Mouse (Mus musculus): ENCODE results near the gene Rnf167. TPM values are rescaled to one million over a fixed set of nuclear protein-coding genes. Genes with fewer than 3 reads are reported as not detected.

Gene Rnf167
- total and polyA plus RNA-seq, 2 experiments from 2014 or later = 87.3 to 100 TPM

DNA sequence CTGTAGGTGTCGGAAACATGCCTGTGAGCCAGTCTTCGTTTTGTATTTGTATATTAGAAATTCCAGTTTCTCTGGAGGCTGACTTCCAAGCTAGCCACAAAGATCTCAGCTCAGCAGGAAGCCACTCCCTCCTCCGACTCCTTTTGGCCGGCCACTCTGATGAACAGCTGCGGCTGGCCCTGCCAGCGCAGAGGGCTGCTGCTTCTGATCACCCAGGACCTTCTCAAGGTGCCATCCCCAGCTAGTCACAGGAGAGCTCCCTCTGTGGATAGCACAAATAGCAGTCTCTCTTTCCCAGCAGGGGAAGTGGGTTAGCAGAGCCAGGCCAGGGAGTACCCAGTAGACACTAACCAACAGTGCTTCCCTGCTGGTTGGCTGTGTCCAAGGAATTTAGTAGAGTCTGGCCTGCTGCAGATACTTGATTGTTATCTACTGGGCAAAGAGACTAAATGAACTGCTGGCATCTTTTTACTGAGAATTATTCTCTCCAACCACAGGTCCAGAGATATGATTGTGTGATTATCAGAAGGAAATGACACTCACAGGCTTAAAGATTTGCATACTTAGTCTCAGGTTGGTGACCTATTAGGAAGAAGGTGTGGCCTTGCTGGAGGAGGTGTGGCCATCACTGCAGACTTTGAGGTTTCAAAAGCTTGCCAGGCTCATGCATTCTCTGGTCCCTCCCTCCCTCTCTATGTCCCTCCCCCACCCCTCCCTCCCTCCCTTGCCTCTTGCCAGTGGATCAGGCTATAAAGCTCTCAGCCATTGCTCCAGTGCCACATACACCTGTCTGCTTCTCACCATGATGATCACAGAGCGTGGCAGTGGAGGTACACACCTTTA, 24.8 kb upstream of the Rnf167 start:
- DNase-seq (ENCODE audit: low spot score) (no peak), ATAC-seq (no peak)
- TF ChIP-seq CTCF (IDR thresholded peaks at IDR 0.05; ENCODE audit: low read depth) = no peak
- Histone ChIP-seq H3K4me1 (ENCODE audit: insufficient read depth, low read length) (no peaks in the 10 kb centered on the region), H3K9me3 (ENCODE audit: low read length) (no peaks in the 10 kb centered on the region), H3K27ac (no peak overlapping the region), H3K4me2 (ENCODE audit: low read depth, low read length) (no peak overlapping the region), H3K36me3 (ENCODE audit: insufficient read depth, low read length) (no peaks in the 10 kb centered on the region), H3K27me3 (ENCODE audit: insufficient read depth, low read length) (no peaks in the 10 kb centered on the region), H3K4me3 (ENCODE audit: low read length) (no peak overlapping the region), H3K9ac (replicated peaks; ENCODE audit: low read length) (no peak overlapping the region)
- 34% methylated on average over 7 of the region's 7 CpGs for whole genome bisulfite sequencing

GRCm38 (mm10) chr11:70623053-70623742, 23.8 kb upstream of the Rnf167 start:
- Histone ChIP-seq H3K9ac (replicated peaks; ENCODE audit: low read length) (no peak overlapping the region), H3K4me1 (ENCODE audit: insufficient read depth, low read length) (no peaks in the 10 kb centered on the region), H3K27me3 (ENCODE audit: insufficient read depth, low read length) (no peaks in the 10 kb centered on the region), H3K4me2 (ENCODE audit: low read depth, low read length) (no peak overlapping the region), H3K4me3 (ENCODE audit: low read length) (no peak overlapping the region), H3K9me3 (ENCODE audit: low read length) (no peaks in the 10 kb centered on the region), H3K27ac (no peak overlapping the region), H3K36me3 (ENCODE audit: insufficient read depth, low read length) (no peaks in the 10 kb centered on the region)
- TF ChIP-seq CTCF (IDR thresholded peaks at IDR 0.05; ENCODE audit: low read depth) = peak; percentile 35
- DNase-seq (ENCODE audit: low spot score) (no peak), ATAC-seq (no peak)
- 79% methylated on average over 10 of the region's 10 CpGs for WGBS

DNA sequence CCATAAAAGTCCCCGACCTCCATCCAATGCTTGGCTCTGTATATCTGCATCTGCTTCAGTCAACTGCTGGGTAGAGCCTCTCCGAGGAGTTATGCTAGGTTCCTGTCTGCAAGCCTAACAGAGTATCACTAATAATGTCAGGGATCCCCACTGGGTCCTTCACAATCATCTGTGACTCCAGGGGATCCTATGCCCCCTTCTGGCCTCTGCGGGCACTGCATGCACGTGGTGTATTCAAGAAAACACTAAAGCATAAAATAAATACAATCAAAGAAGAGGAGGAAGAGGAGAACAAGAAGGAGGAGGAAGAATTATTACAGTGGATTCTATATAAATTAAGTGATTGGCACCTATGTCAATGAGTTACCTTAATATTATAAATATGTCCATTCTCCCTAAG, 21.6 kb upstream of the Rnf167 start:
- 38% methylated on average over 4 of the region's 4 CpGs for WGBS
- peak; percentile 60 for DNase-seq (ENCODE audit: low spot score)
- H3K36me3 ChIP-seq (ENCODE audit: insufficient read depth, low read length) = no peaks in the 10 kb centered on the region

GRCm38 (mm10) chr11:70626877-70627276, 20.2 kb upstream of the Rnf167 start:
- TF ChIP-seq CTCF (IDR thresholded peaks at IDR 0.05; ENCODE audit: low read depth) = no peak
- no peak overlapping the region for H3K4me3 ChIP-seq (ENCODE audit: low read length)
- H3K4me2 ChIP-seq (ENCODE audit: low read depth, low read length) = no peak overlapping the region
- no peak overlapping the region for H3K27ac ChIP-seq
- H3K9ac ChIP-seq (replicated peaks; ENCODE audit: low read length) = no peak overlapping the region
- WGBS = 74% methylated on average over 4 of the region's 4 CpGs
- H3K4me1 ChIP-seq (ENCODE audit: insufficient read depth, low read length) = no peaks in the 10 kb centered on the region
- no peaks in the 10 kb centered on the region for H3K27me3 ChIP-seq (ENCODE audit: insufficient read depth, low read length)
- ATAC-seq = no peak
- DNase-seq (ENCODE audit: low spot score) = no peak
- no peaks in the 10 kb centered on the region for H3K36me3 ChIP-seq (ENCODE audit: insufficient read depth, low read length)
- no peaks in the 10 kb centered on the region for H3K9me3 ChIP-seq (ENCODE audit: low read length)

More for the DNA sequence above, 21.6 kb upstream of the Rnf167 start:
- peak; percentile 73 for TF ChIP-seq CTCF (IDR thresholded peaks at IDR 0.05; ENCODE audit: low read depth)
- no peaks in the 10 kb centered on the region for H3K9me3 ChIP-seq (ENCODE audit: low read length)
- no peak overlapping the region for H3K27ac ChIP-seq
- H3K4me2 ChIP-seq (ENCODE audit: low read depth, low read length) = no peak overlapping the region
- no peaks in the 10 kb centered on the region for H3K4me1 ChIP-seq (ENCODE audit: insufficient read depth, low read length)
- H3K9ac ChIP-seq (replicated peaks; ENCODE audit: low read length) = no peak overlapping the region
- no peaks in the 10 kb centered on the region for H3K27me3 ChIP-seq (ENCODE audit: insufficient read depth, low read length)
- no peak overlapping the region for H3K4me3 ChIP-seq (ENCODE audit: low read length)
- ATAC-seq = no peak

DNA sequence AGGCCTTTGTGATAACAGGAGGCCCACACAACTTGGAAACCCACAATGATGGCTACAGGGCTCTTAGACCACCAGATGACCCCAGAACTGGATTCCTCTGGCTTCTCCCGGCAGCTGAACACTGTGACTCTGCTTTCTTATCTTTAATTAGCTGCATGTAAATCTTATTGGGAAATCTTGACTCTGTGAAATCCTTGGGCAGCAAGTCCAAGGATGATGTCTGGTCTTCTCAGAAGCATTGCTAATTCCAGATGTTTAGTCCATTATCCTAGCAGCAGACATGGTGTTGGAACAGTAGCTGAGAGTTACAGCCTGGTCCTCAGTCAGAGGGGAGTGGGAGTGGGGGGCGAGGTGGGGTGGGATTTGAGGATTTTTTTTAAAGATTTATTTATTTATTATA, 18.6 kb upstream of the Rnf167 start:
- no peak for TF ChIP-seq CTCF (IDR thresholded peaks at IDR 0.05; ENCODE audit: low read depth)
- Histone ChIP-seq H3K27ac (no peak overlapping the region), H3K9ac (replicated peaks; ENCODE audit: low read length) (no peak overlapping the region), H3K36me3 (ENCODE audit: insufficient read depth, low read length) (no peaks in the 10 kb centered on the region), H3K4me3 (ENCODE audit: low read length) (no peak overlapping the region), H3K4me1 (ENCODE audit: insufficient read depth, low read length) (no peaks in the 10 kb centered on the region), H3K27me3 (ENCODE audit: insufficient read depth, low read length) (no peaks in the 10 kb centered on the region), H3K4me2 (ENCODE audit: low read depth, low read length) (no peak overlapping the region), H3K9me3 (ENCODE audit: low read length) (no peaks in the 10 kb centered on the region)
- DNase-seq (ENCODE audit: low spot score) = no peak
- 76% methylated on average over 2 of the region's 2 CpGs for WGBS
- ATAC-seq = no peak

GRCm38 (mm10) chr11:70629557-70629956, 17.5 kb upstream of the Rnf167 start:
- Histone ChIP-seq H3K36me3 (ENCODE audit: insufficient read depth, low read length) (no peaks in the 10 kb centered on the region), H3K4me3 (ENCODE audit: low read length) (no peak overlapping the region), H3K27me3 (ENCODE audit: insufficient read depth, low read length) (no peaks in the 10 kb centered on the region), H3K27ac (no peak overlapping the region), H3K4me1 (ENCODE audit: insufficient read depth, low read length) (no peaks in the 10 kb centered on the region), H3K9ac (replicated peaks; ENCODE audit: low read length) (no peak overlapping the region), H3K4me2 (ENCODE audit: low read depth, low read length) (no peak overlapping the region), H3K9me3 (ENCODE audit: low read length) (no peaks in the 10 kb centered on the region)
- 55% methylated on average over 5 of the region's 5 CpGs for WGBS
- DNase-seq (ENCODE audit: low spot score) (peak; percentile 23), ATAC-seq (no peak)
- peak; percentile 52 for TF ChIP-seq CTCF (IDR thresholded peaks at IDR 0.05; ENCODE audit: low read depth)

- Histone ChIP-seq H3K4me1 (ENCODE audit: insufficient read depth, low read length) (no peaks in the 10 kb centered on the region), H3K4me3 (ENCODE audit: low read length) (no peak overlapping the region), H3K9ac (replicated peaks; ENCODE audit: low read length) (no peak overlapping the region), H3K9me3 (ENCODE audit: low read length) (no peaks in the 10 kb centered on the region), H3K36me3 (ENCODE audit: insufficient read depth, low read length) (no peaks in the 10 kb centered on the region), H3K4me2 (ENCODE audit: low read depth, low read length) (no peak overlapping the region), H3K27ac (no peak overlapping the region), H3K27me3 (ENCODE audit: insufficient read depth, low read length) (no peaks in the 10 kb centered on the region)
- ATAC-seq (no peak), DNase-seq (ENCODE audit: low spot score) (no peak)
- TF ChIP-seq CTCF (IDR thresholded peaks at IDR 0.05; ENCODE audit: low read depth) = no peak
- 66% methylated on average over 7 of the region's 7 CpGs for WGBS
Measured at GRCm38 (mm10) chr11:70630129-70630528, 16.9 kb upstream of the Rnf167 start.

Measured in hindbrain, postnatal 0 days (tissue).